Mouse (Mus musculus) fat pad, adult 2 months (tissue): Measurements from ENCODE around the gene Snapin.

Source experiments
- DNase-seq: peaks from one replicate; pipeline ENCODE4 v3.0.0-alpha.2; 2011; ENCODE audit warnings: low read depth, low spot score; ENCODE audit errors: extremely low read depth

Snapin gene

DNA sequence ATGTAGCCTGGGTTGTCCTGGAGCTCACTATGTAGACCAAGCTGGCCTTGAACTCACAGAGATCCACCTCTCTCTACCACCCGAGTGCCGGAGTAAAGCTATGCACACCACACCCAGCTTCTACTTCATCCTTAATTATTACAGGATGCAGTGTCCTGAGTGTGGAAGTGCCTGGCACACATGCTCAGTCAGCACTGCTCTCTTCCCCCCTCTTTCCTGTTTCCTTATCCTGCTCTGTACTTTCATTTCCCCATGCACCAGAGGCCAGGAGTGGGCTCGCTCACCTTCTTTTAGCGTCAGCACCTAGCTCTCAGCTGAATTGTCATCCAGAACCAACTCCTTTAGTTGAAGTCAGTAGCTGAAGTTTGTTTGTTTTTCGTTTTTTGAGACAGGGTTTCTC lies 30.5 kb downstream of the Snapin start:
- no peak for DNase-seq

GRCm38 (mm10) chr3:90459727-90460126 lies 31.1 kb downstream of the Snapin start:
- no peak for DNase-seq

DNA sequence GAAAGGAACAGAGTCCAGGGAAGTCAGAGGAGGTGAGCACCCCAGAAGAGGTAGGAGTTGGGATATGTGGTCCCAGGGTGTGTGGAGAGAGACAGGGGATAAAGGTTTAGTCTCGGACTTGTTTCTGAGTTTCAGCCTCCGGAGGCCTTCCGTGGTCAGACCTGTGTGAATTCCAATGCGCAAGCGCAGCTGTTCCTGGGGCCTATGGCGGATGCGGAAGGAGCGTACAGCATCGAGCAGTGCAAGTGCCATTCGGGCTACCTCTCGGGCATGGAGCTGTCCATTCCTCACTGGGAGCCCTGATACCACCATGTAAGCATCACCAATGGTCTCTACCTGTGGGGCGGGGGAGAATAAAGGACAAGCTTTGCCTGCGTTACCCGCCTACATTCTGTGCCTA lies 35.9 kb downstream of the Snapin start:
- no peak for DNase-seq

DNA sequence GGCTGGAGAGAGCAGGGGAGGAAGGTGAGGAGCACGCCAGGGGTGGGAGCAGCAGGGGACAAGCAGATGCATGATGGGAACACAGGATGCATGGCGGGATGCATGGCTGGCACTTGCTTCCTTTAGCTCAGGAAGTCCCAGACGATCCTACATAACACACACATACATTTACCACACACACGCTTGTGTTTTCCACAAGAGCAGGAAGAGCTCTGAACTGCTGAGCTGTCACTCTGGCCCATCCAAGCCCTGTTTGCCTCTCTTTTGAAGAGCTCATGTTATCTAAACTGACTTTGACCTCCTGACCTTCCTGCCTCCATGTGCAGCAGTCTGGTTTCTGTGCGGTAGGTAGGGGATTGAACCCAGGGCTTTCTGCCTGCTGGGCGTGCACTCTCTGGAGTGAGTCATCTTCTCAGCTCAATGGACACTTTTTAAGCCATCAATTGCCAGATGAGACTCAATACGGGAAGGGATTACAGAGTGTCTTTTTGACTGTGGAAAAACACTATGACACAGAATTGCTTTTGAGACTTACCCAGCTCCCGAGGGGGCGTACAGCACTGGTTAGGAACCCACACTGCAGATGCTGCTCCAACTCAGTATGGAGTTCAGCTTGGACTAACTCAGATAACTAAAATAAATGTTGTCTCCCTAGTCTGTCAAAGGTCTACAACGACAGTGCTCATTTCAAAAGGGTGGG lies 39.3 kb downstream of the Snapin start:
- no peak for DNase-seq

GRCm38 (mm10) chr3:90450874-90451273 lies 40.0 kb downstream of the Snapin start:
- DNase-seq: no peak

DNA sequence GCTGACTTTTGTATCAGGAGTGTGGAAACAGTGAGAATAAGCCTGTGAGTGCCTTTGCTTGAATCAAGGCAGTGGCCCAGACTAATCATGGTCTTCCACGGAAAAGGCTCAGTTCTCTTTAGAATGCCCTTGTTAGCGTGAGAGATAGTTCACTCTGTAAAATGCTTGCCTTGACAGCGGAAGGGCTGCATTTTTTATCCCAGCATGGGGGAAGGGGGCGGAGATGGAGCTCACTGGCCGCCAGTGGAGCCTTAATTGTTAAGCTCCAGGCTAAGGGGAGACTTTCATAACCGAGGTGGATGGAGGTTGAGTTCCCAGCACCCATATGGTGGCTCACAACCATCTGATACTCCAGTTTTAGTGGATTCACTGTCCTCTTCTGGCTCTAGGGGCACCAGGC lies 42.2 kb downstream of the Snapin start:
- DNase-seq: no peak

DNA sequence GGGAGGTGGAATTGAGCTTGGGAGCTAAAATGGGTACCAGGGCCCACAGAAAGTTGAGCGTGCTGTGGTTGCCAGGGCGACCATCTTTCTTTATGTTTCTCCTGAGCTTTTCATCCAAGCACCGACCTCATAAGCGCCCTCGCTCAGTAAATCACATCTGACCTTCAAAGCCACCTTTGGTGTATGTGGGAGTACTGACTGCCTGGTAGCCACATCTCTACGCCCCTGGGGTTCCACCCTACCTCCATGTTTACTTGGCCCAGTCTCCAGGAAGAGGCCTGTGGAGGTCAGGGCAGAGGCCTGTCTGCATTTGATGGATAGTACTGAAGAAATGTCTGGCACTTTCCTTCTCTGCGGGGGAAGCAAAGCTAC lies 43.7 kb downstream of the Snapin start:
- DNase-seq: peak; percentile 52

DNA sequence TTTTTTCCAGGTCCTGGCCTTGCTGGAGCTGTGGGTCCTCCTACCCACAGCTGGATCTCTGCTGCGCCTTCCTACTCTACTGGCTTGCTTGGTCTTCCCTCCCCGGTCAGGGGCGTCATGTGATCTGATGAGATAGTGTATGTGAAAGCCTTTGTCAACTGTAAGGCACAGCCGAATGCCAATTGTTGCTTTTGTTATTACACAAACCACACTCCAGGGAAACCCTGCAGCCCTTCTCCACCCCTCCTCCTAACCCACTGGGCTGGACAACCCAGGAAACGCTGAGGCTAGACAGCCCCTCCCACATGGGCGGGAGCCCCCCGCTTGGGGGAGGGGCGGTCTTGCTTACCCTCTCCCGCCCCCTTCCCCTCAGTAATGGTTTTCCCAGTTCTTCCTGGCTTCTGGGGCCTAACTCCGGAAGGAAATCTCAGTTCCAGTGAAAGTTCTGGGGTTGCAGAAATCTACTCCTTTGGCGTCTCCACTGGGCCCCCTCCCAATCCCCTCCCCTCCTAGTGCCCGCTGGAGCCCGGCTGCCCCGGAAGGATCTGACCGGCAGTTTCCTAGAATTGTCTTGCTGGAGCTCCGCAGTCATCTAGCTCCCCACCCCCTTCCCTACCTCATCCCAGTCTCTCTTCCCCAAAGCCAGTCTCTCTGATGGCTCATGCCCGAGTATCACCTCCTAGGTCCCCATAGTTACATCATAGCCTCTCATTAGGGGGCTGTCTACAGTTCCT lies 44.3 kb downstream of the Snapin start:
- no peak for DNase-seq

GRCm38 (mm10) chr3:90445417-90446200 lies 45.2 kb downstream of the Snapin start:
- no peak for DNase-seq

- DNase-seq: no peak
These were observed 46.9 kb downstream of the Snapin start for GRCm38 (mm10) chr3:90443977-90444376.

- no peak for DNase-seq
These were observed 50.1 kb downstream of the Snapin start for GRCm38 (mm10) chr3:90440756-90441155.
